Mouse (Mus musculus): ENCODE measurements at regions not wholly inside any gene's neighbourhood (a gene's known extent, or its start where the extent isn't known, plus 50 kb on each side); places are given as distances from the start of the nearest gene placed in this dataset.

GRCm38 (mm10) chr11:112028031-112028430 is 754.0 kb upstream of the Sox9 start:
- Histone ChIP-seq H3K4me3 (replicated peaks; ENCODE audit: low read length) (no peak overlapping the region), H3K36me3 (ENCODE audit: control insufficient read depth, insufficient read depth, low read length) (no peaks in the 10 kb centered on the region), H3K9me3 (ENCODE audit: control insufficient read depth, low read length) (peaks cover 5% of the 10 kb centered on the region), H3K4me1 (ENCODE audit: control insufficient read depth, insufficient read depth, low read length) (no peaks in the 10 kb centered on the region), H3K9ac (ENCODE audit: low read depth, low read length, severe bottlenecking) (no peak overlapping the region), H3K27me3 (ENCODE audit: control insufficient read depth, insufficient read depth, low read length) (no peaks in the 10 kb centered on the region), H3K27ac (replicated peaks; ENCODE audit: low read depth, low read length) (no peak overlapping the region), H3K4me2 (replicated peaks; ENCODE audit: low read depth, low read length, severe bottlenecking) (no peak overlapping the region)
- no peak for TF ChIP-seq POLR2A (IDR thresholded peaks at IDR 0.05; ENCODE audit: borderline replicate concordance, extremely low read depth, insufficient read depth, insufficient read length)
- no peak for DNase-seq (ENCODE audit: low spot score)
- no peak for ATAC-seq (ENCODE audit: low FRiP score, low read depth)
- 21% methylated on average over 5 of the region's 5 CpGs for WGBS

- Histone ChIP-seq H3K9me3 (ENCODE audit: control insufficient read depth, low read length) (no peaks in the 10 kb centered on the region), H3K4me2 (replicated peaks; ENCODE audit: low read depth, low read length, severe bottlenecking) (no peak overlapping the region), H3K27ac (replicated peaks; ENCODE audit: low read depth, low read length) (no peak overlapping the region), H3K36me3 (ENCODE audit: control insufficient read depth, insufficient read depth, low read length) (no peaks in the 10 kb centered on the region), H3K4me1 (ENCODE audit: control insufficient read depth, insufficient read depth, low read length) (no peaks in the 10 kb centered on the region), H3K4me3 (replicated peaks; ENCODE audit: low read length) (no peak overlapping the region), H3K27me3 (ENCODE audit: control insufficient read depth, insufficient read depth, low read length) (no peaks in the 10 kb centered on the region), H3K9ac (ENCODE audit: low read depth, low read length, severe bottlenecking) (no peak overlapping the region)
- TF ChIP-seq POLR2A (IDR thresholded peaks at IDR 0.05; ENCODE audit: borderline replicate concordance, extremely low read depth, insufficient read depth, insufficient read length) = no peak
- ATAC-seq (ENCODE audit: low FRiP score, low read depth) = no peak
- no peak for DNase-seq (ENCODE audit: low spot score)
- WGBS = 96% methylated on average over 11 of the region's 11 CpGs
These were observed 743.3 kb upstream of the Sox9 start for GRCm38 (mm10) chr11:112038741-112039140.

DNA sequence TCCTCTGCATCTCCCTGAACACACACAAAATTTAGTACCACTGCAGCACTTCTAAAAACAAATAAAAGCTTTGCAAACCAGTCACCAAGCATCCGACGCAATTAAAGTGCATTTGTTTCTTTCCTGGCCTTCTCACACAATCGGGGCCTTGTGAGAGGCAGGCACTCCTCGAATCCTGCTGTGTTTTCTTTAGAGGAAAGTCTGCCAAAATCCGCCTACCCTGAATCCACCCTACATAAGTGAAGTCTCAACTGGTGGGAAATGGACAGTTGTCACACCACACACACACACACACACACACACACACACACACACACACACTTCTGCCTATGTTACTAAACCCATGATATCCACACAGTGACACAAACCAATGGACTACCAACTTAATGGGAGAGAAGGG is 737.6 kb upstream of the Sox9 start:
- Histone ChIP-seq H3K4me1 (ENCODE audit: control insufficient read depth, insufficient read depth, low read length) (no peaks in the 10 kb centered on the region; the same call in 1 of the 2 replicates), H3K9me3 (ENCODE audit: control insufficient read depth, low read length) (no peaks in the 10 kb centered on the region), H3K9ac (ENCODE audit: low read depth, low read length, severe bottlenecking) (no peak overlapping the region), H3K27me3 (ENCODE audit: control insufficient read depth, insufficient read depth, low read length) (no peaks in the 10 kb centered on the region), H3K4me2 (replicated peaks; ENCODE audit: low read depth, low read length, severe bottlenecking) (no peak overlapping the region), H3K27ac (replicated peaks; ENCODE audit: low read depth, low read length) (0 out of 2 replicates have a peak overlapping the region, but pooled peaks have one; percentile 49), H3K4me3 (replicated peaks; ENCODE audit: low read length) (no peak overlapping the region), H3K36me3 (ENCODE audit: control insufficient read depth, insufficient read depth, low read length) (no peaks in the 10 kb centered on the region)
- TF ChIP-seq POLR2A (IDR thresholded peaks at IDR 0.05; ENCODE audit: borderline replicate concordance, extremely low read depth, insufficient read depth, insufficient read length) = no peak
- DNase-seq (ENCODE audit: low spot score) (peak; percentile 40), ATAC-seq (ENCODE audit: low FRiP score, low read depth) (no peak)
- 41% methylated on average over 5 of the region's 5 CpGs for WGBS

GRCm38 (mm10) chr11:112045353-112045752 is 736.7 kb upstream of the Sox9 start:
- H3K9ac ChIP-seq (ENCODE audit: low read depth, low read length, severe bottlenecking) = no peak overlapping the region
- H3K4me3 ChIP-seq (replicated peaks; ENCODE audit: low read length) = no peak overlapping the region
- H3K4me1 ChIP-seq (ENCODE audit: control insufficient read depth, insufficient read depth, low read length) = no peaks in the 10 kb centered on the region; the same call in 1 of the 2 replicates
- H3K4me2 ChIP-seq (replicated peaks; ENCODE audit: low read depth, low read length, severe bottlenecking) = no peak overlapping the region
- H3K36me3 ChIP-seq (ENCODE audit: control insufficient read depth, insufficient read depth, low read length) = no peaks in the 10 kb centered on the region
- 85% methylated on average over 2 of the region's 2 CpGs for WGBS
- H3K27me3 ChIP-seq (ENCODE audit: control insufficient read depth, insufficient read depth, low read length) = no peaks in the 10 kb centered on the region
- no peak for ATAC-seq (ENCODE audit: low FRiP score, low read depth)
- TF ChIP-seq POLR2A (IDR thresholded peaks at IDR 0.05; ENCODE audit: borderline replicate concordance, extremely low read depth, insufficient read depth, insufficient read length) = no peak
- H3K9me3 ChIP-seq (ENCODE audit: control insufficient read depth, low read length) = no peaks in the 10 kb centered on the region
- no peak overlapping the region for H3K27ac ChIP-seq (replicated peaks; ENCODE audit: low read depth, low read length)
- DNase-seq (ENCODE audit: low spot score) = no peak

- H3K27me3 ChIP-seq (ENCODE audit: control insufficient read depth, insufficient read depth, low read length) = no peaks in the 10 kb centered on the region
- no peaks in the 10 kb centered on the region for H3K9me3 ChIP-seq (ENCODE audit: control insufficient read depth, low read length)
- H3K27ac ChIP-seq (replicated peaks; ENCODE audit: low read depth, low read length) = no peak overlapping the region
- 77% methylated on average over 7 of the region's 7 CpGs for WGBS
- peaks cover 4% of the 10 kb centered on the region for H3K4me1 ChIP-seq (ENCODE audit: control insufficient read depth, insufficient read depth, low read length)
- no peak overlapping the region for H3K4me2 ChIP-seq (replicated peaks; ENCODE audit: low read depth, low read length, severe bottlenecking)
- no peak overlapping the region for H3K9ac ChIP-seq (ENCODE audit: low read depth, low read length, severe bottlenecking)
- H3K36me3 ChIP-seq (ENCODE audit: control insufficient read depth, insufficient read depth, low read length) = no peaks in the 10 kb centered on the region
- TF ChIP-seq POLR2A (IDR thresholded peaks at IDR 0.05; ENCODE audit: borderline replicate concordance, extremely low read depth, insufficient read depth, insufficient read length) = no peak
- ATAC-seq (ENCODE audit: low FRiP score, low read depth) = no peak
- H3K4me3 ChIP-seq (replicated peaks; ENCODE audit: low read length) = no peak overlapping the region
- DNase-seq (ENCODE audit: low spot score) = no peak
These were observed 731.7 kb upstream of the Sox9 start for GRCm38 (mm10) chr11:112050362-112050761.

- TF ChIP-seq POLR2A (IDR thresholded peaks at IDR 0.05; ENCODE audit: borderline replicate concordance, extremely low read depth, insufficient read depth, insufficient read length) = no peak
- no peak overlapping the region for H3K4me3 ChIP-seq (replicated peaks; ENCODE audit: low read length)
- H3K27ac ChIP-seq (replicated peaks; ENCODE audit: low read depth, low read length) = peak overlapping the region; percentile 75
- peak overlapping the region; percentile 15; the same call in 1 of the 2 replicates for H3K4me2 ChIP-seq (replicated peaks; ENCODE audit: low read depth, low read length, severe bottlenecking)
- no peaks in the 10 kb centered on the region for H3K27me3 ChIP-seq (ENCODE audit: control insufficient read depth, insufficient read depth, low read length)
- ATAC-seq (ENCODE audit: low FRiP score, low read depth) (peak; percentile 41; the same call in 1 of the 2 replicates), DNase-seq (ENCODE audit: low spot score) (peak; percentile 85)
- 14% methylated on average over 6 of the region's 6 CpGs for WGBS
- H3K9me3 ChIP-seq (ENCODE audit: control insufficient read depth, low read length) = no peaks in the 10 kb centered on the region
- no peak overlapping the region for H3K9ac ChIP-seq (ENCODE audit: low read depth, low read length, severe bottlenecking)
- H3K36me3 ChIP-seq (ENCODE audit: control insufficient read depth, insufficient read depth, low read length) = no peaks in the 10 kb centered on the region
- peaks cover 19% of the 10 kb centered on the region for H3K4me1 ChIP-seq (ENCODE audit: control insufficient read depth, insufficient read depth, low read length)
These were observed 726.4 kb upstream of the Sox9 start for GRCm38 (mm10) chr11:112055591-112055990.

Data from limb, embryonic 14.5 days (tissue).